Mouse (Mus musculus) myocyte (in vitro differentiated cells): ENCODE measurements at regions not wholly inside any gene's neighbourhood (a gene's known extent, or its start where the extent isn't known, plus 50 kb on each side); places are given as distances from the start of the nearest gene placed in this dataset.

Source experiments
- E2F4 ChIP-seq: IDR thresholded peaks from one replicate; pipeline ENCODE4 v1.6.1; 2011; ENCODE audit warnings: mild to moderate bottlenecking, control low read depth, moderate library complexity; ENCODE audit not compliant: insufficient read depth
- MAX ChIP-seq: IDR thresholded peaks from one replicate; pipeline ENCODE4 v1.6.1; 2011; ENCODE audit warnings: low read depth, mild to moderate bottlenecking, control low read depth
- POLR2AphosphoS2 ChIP-seq: IDR thresholded peaks from one replicate; pipeline ENCODE4 v1.6.1; 2011; ENCODE audit warnings: low read depth, control low read depth; ENCODE audit not compliant: insufficient read length
- TCF12 ChIP-seq: IDR thresholded peaks from one replicate; pipeline ENCODE4 v1.6.1; 2011; ENCODE audit warnings: mild to moderate bottlenecking, control low read depth; ENCODE audit not compliant: poor library complexity, insufficient read depth, severe bottlenecking
- USF1 ChIP-seq: IDR thresholded peaks from one replicate; pipeline ENCODE4 v1.6.1; 2011; ENCODE audit warnings: low read depth, mild to moderate bottlenecking, control low read depth, moderate library complexity

GRCm38 (mm10) chr14:25394931-25395330 is 64.1 kb upstream of the Zmiz1 start:
- TF ChIP-seq POLR2AphosphoS2, result no peak
- TF ChIP-seq TCF12, result no peak
- TF ChIP-seq MAX, result no peak
- no peak for TF ChIP-seq E2F4
- no peak for TF ChIP-seq USF1
